Mouse (Mus musculus): ENCODE measurements around the gene Gm10330. TPM values are rescaled to one million over a fixed set of nuclear protein-coding genes. Genes with fewer than 3 reads are reported as not detected.
"Not testable (repeated sequence)": the region's sequence is repeated elsewhere in the genome, so short reads cannot be mapped to it uniquely, and the experiment has no call there.

Gene Gm10330
- not detected for total RNA-seq (2021)
- long read RNA-seq, experiment 1 = 0 reads
- long read RNA-seq, experiment 2 = 0 reads

DNA sequence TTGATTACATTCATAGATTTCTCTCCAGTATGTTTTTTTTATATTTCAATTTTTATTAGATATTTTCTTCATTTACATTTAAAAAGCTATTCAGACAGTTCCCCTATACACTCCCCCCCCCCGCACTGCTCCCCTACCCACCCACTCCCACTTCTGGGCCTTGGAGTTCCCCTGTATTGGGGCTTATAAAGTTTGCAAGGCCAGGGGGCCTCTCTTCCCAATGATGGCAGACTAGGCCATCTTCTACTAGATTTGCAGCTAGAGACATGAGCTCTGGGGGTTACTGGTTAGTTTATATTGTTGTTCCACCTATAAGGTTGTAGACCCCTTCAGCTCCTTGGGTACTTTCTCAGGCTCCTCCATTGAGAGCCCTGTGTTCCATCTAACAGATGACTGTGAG lies at the start of gene Gm10330:
Gene Gm10330, minus strand, starts transcription at position 101 of the 400 bp plus-strand sequence.
- H3K27ac ChIP-seq; DNase-seq; intact Hi-C loops (cut with DNase I); H3K4me3 ChIP-seq: not testable (repeated sequence)

DNA sequence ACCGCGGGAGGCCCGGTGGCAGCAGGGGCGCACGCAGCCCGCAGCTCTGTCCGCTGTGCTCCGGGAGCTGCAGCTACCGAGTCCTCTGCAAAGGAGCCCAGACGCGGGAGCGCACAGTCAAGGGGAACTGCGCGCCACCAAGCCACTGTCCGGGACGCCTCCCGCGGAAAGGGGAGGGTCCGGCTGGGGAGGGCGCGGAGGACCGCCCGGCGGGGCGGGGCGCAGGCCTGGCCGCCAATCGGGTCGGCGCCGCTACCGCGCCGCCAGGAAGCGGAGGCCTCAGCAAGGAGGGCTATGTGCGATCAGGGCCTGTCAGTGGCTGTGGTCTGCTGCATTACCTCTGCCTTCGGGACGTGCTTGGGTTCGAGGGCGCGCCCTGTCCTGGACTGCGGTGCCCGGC lies 20.7 kb upstream of the Gm10330 start:
- intact Hi-C loops (cut with DNase I); H3K4me3 ChIP-seq; H3K27ac ChIP-seq; DNase-seq: not testable (repeated sequence)

DNA sequence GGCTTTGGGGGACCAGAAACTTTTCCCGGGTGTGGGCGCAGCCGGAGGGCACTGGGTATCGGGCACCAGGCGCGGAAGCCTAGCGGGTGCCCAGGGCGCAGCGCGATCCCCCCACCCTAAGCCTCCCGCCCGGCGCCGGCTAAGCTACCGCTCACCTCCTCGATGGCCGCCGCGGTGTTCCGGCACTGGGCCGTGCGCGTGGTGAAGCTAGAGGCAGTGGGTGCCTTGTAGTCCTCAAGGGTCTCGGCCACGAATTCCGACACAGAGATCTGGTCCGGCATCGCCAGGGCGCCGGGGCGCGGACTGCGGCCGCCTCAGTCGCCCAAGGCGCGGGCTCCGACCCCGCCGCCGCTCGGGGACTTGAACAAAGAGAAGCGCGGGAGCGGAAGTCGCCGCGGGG lies 20.3 kb upstream of the Gm10330 start:
- peak overlapping the region; percentile 50 for H3K4me3 ChIP-seq
- intact Hi-C loops (cut with DNase I); H3K27ac ChIP-seq: not testable (repeated sequence)
- DNase-seq = peak; percentile 20

All from gastrocnemius, adult 2 months (tissue).